Mouse (Mus musculus): ENCODE measurements at regions not wholly inside any gene's neighbourhood (a gene's known extent, or its start where the extent isn't known, plus 50 kb on each side); places are given as distances from the start of the nearest gene placed in this dataset.
A peak's percentile ranks its signal among the peaks of the same experiment; 100 is the strongest.

- H3K4me1 ChIP-seq (ENCODE audit: control insufficient read depth, insufficient read depth, low read length): no peaks in the 10 kb centered on the region
- H3K9ac ChIP-seq (ENCODE audit: low read length): no peak overlapping the region
- no peaks in the 10 kb centered on the region for H3K36me3 ChIP-seq (ENCODE audit: control insufficient read depth, insufficient read depth, low read length)
- no peaks in the 10 kb centered on the region for H3K27me3 ChIP-seq (ENCODE audit: control insufficient read depth, insufficient read depth, low read length)
- no peak for ATAC-seq (ENCODE audit: insufficient read depth, low FRiP score)
- H3K4me2 ChIP-seq (ENCODE audit: low read depth, low read length): no peak overlapping the region
- H3K27ac ChIP-seq (ENCODE audit: low read length): no peak overlapping the region
- no peak overlapping the region for H3K4me3 ChIP-seq (replicated peaks; ENCODE audit: low read length)
- 80% methylated on average over 1 of the region's 1 CpGs for WGBS
- no peaks in the 10 kb centered on the region for H3K9me3 ChIP-seq (replicated peaks; ENCODE audit: control insufficient read depth, low read length)
These were observed 172.5 kb downstream of the Tacr3 start for GRCm38 (mm10) chr3:135001270-135001669.

DNA sequence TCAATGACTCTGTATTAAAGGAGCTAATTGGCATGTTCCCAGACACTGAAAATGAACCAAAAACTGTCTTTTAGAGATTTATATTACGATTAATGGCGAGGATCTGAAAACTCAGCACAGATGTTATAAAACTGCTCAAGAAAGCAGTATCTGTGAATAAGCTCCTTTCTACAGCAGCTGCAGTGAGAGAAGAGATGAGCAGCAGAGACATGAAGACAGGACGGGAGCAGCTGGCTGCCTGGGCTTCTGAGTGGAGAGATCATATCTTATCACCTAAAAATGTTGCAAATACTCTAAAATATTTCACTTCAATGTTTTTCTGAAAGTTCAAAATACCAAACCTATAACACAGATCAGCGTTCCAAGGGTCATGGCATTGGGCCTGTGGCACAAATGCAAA is 187.0 kb downstream of the Tacr3 start:
- Histone ChIP-seq H3K9me3 (replicated peaks; ENCODE audit: control insufficient read depth, low read length) (no peaks in the 10 kb centered on the region), H3K4me2 (ENCODE audit: low read depth, low read length) (no peak overlapping the region), H3K27ac (ENCODE audit: low read length) (no peak overlapping the region), H3K27me3 (ENCODE audit: control insufficient read depth, insufficient read depth, low read length) (no peaks in the 10 kb centered on the region), H3K4me1 (ENCODE audit: control insufficient read depth, insufficient read depth, low read length) (no peaks in the 10 kb centered on the region), H3K36me3 (ENCODE audit: control insufficient read depth, insufficient read depth, low read length) (no peaks in the 10 kb centered on the region), H3K4me3 (replicated peaks; ENCODE audit: low read length) (no peak overlapping the region), H3K9ac (ENCODE audit: low read length) (no peak overlapping the region)
- 79% methylated on average over 4 of the region's 4 CpGs for WGBS
- ATAC-seq (ENCODE audit: insufficient read depth, low FRiP score): no peak

- no peaks in the 10 kb centered on the region for H3K9me3 ChIP-seq (replicated peaks; ENCODE audit: control insufficient read depth, low read length)
- H3K4me1 ChIP-seq (ENCODE audit: control insufficient read depth, insufficient read depth, low read length): no peaks in the 10 kb centered on the region
- no peak overlapping the region for H3K4me2 ChIP-seq (ENCODE audit: low read depth, low read length)
- no peak for ATAC-seq (ENCODE audit: insufficient read depth, low FRiP score)
- H3K4me3 ChIP-seq (replicated peaks; ENCODE audit: low read length): no peak overlapping the region
- no peak overlapping the region for H3K9ac ChIP-seq (ENCODE audit: low read length)
- no peaks in the 10 kb centered on the region for H3K36me3 ChIP-seq (ENCODE audit: control insufficient read depth, insufficient read depth, low read length)
- 35% methylated on average over 2 of the region's 2 CpGs for WGBS
- no peaks in the 10 kb centered on the region for H3K27me3 ChIP-seq (ENCODE audit: control insufficient read depth, insufficient read depth, low read length)
- no peak overlapping the region for H3K27ac ChIP-seq (ENCODE audit: low read length)
These were observed 188.0 kb upstream of the Cenpe start for GRCm38 (mm10) chr3:135024366-135024765.

DNA sequence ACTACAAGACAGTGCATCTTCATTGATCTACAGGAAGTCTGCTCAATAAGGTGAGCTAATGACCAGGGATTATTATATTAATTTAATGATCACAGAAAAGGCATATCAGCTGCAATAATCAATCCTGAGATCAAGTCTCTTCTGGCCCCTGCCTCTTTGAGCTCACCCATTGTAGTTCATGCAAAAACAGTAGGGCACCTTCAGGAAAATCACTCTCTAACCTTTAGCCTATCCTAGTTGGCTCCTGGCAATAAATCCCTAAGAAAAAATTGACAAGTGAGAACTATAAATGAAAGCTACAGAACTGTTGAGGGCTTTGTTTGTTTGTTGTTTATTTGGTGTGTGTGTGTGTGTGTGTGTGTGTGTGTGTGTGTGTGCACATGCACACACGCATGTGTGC is 187.5 kb upstream of the Cenpe start:
- Histone ChIP-seq H3K9ac (ENCODE audit: low read length) (no peak overlapping the region), H3K4me2 (ENCODE audit: low read depth, low read length) (no peak overlapping the region), H3K4me1 (ENCODE audit: control insufficient read depth, insufficient read depth, low read length) (no peaks in the 10 kb centered on the region), H3K36me3 (ENCODE audit: control insufficient read depth, insufficient read depth, low read length) (no peaks in the 10 kb centered on the region), H3K27ac (ENCODE audit: low read length) (no peak overlapping the region), H3K9me3 (replicated peaks; ENCODE audit: control insufficient read depth, low read length) (no peaks in the 10 kb centered on the region), H3K27me3 (ENCODE audit: control insufficient read depth, insufficient read depth, low read length) (no peaks in the 10 kb centered on the region), H3K4me3 (replicated peaks; ENCODE audit: low read length) (no peak overlapping the region)
- WGBS: 83% methylated on average over 1 of the region's 1 CpGs
- ATAC-seq (ENCODE audit: insufficient read depth, low FRiP score): no peak

DNA sequence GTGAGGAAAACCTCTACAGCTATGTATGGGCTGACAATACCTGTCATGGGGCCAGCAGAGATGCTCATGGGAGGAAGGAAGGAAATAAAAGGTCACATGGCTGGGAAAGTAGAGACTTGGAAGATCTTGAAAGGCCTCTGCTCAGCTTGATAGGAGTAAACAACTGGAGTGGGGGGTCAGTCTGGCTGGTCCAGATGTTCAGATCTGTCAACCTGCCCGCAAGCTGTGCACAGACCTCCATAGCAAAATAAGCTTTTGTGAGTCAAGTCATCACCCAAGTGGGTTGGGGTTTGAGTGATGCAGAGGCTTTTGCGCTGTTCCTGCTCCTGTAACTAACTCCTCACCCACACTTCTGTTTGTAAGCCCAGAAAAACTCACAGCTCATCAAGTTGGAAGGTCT is 179.9 kb upstream of the Cenpe start:
- Histone ChIP-seq H3K9ac (ENCODE audit: low read length) (no peak overlapping the region), H3K4me2 (ENCODE audit: low read depth, low read length) (no peak overlapping the region), H3K27ac (ENCODE audit: low read length) (no peak overlapping the region), H3K4me1 (ENCODE audit: control insufficient read depth, insufficient read depth, low read length) (no peaks in the 10 kb centered on the region), H3K4me3 (replicated peaks; ENCODE audit: low read length) (no peak overlapping the region), H3K27me3 (ENCODE audit: control insufficient read depth, insufficient read depth, low read length) (no peaks in the 10 kb centered on the region), H3K9me3 (replicated peaks; ENCODE audit: control insufficient read depth, low read length) (no peaks in the 10 kb centered on the region), H3K36me3 (ENCODE audit: control insufficient read depth, insufficient read depth, low read length) (no peaks in the 10 kb centered on the region)
- no peak for ATAC-seq (ENCODE audit: insufficient read depth, low FRiP score)
- 89% methylated on average over 2 of the region's 2 CpGs for WGBS

DNA sequence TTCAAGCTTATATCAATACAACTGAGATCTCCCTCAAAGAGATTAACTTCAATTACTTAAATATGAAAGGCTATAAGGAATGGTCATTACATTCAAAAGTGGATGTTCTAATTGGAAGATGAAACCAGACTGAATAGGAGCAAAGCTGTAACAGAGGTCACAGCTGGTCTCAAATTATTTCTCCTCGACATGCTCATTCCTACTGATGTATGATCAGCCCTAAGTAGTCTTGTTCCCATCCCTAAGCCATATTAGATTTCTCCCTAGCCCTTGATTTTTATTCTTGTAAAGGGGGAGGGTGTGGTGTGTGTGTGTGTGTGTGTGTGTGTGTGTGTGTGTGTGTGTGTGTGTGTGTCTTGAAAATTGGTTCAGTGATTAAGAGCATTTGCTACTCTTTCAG is 175.0 kb upstream of the Cenpe start:
- Histone ChIP-seq H3K36me3 (ENCODE audit: control insufficient read depth, insufficient read depth, low read length) (no peaks in the 10 kb centered on the region), H3K27ac (ENCODE audit: low read length) (no peak overlapping the region), H3K4me3 (replicated peaks; ENCODE audit: low read length) (no peak overlapping the region), H3K9me3 (replicated peaks; ENCODE audit: control insufficient read depth, low read length) (no peaks in the 10 kb centered on the region), H3K27me3 (ENCODE audit: control insufficient read depth, insufficient read depth, low read length) (no peaks in the 10 kb centered on the region), H3K9ac (ENCODE audit: low read length) (no peak overlapping the region), H3K4me2 (ENCODE audit: low read depth, low read length) (no peak overlapping the region), H3K4me1 (ENCODE audit: control insufficient read depth, insufficient read depth, low read length) (no peaks in the 10 kb centered on the region)
- no peak for ATAC-seq (ENCODE audit: insufficient read depth, low FRiP score)
- 59% methylated on average over 1 of the region's 1 CpGs for WGBS

GRCm38 (mm10) chr3:135042195-135042594 is 170.1 kb upstream of the Cenpe start:
- Histone ChIP-seq H3K4me2 (ENCODE audit: low read depth, low read length) (no peak overlapping the region), H3K4me3 (replicated peaks; ENCODE audit: low read length) (no peak overlapping the region), H3K36me3 (ENCODE audit: control insufficient read depth, insufficient read depth, low read length) (no peaks in the 10 kb centered on the region), H3K9me3 (replicated peaks; ENCODE audit: control insufficient read depth, low read length) (no peaks in the 10 kb centered on the region), H3K27ac (ENCODE audit: low read length) (no peak overlapping the region), H3K9ac (ENCODE audit: low read length) (no peak overlapping the region), H3K4me1 (ENCODE audit: control insufficient read depth, insufficient read depth, low read length) (no peaks in the 10 kb centered on the region), H3K27me3 (ENCODE audit: control insufficient read depth, insufficient read depth, low read length) (no peaks in the 10 kb centered on the region)
- ATAC-seq (ENCODE audit: insufficient read depth, low FRiP score): 0 out of 2 replicates have a peak, but pooled peaks have one; percentile 50
- WGBS: 30% methylated on average over 4 of the region's 4 CpGs

GRCm38 (mm10) chr3:135045769-135046277 is 166.5 kb upstream of the Cenpe start:
- H3K9ac ChIP-seq (ENCODE audit: low read length): no peak overlapping the region
- no peaks in the 10 kb centered on the region for H3K4me1 ChIP-seq (ENCODE audit: control insufficient read depth, insufficient read depth, low read length)
- no peak overlapping the region for H3K4me3 ChIP-seq (replicated peaks; ENCODE audit: low read length)
- no peaks in the 10 kb centered on the region for H3K27me3 ChIP-seq (ENCODE audit: control insufficient read depth, insufficient read depth, low read length)
- no peaks in the 10 kb centered on the region for H3K36me3 ChIP-seq (ENCODE audit: control insufficient read depth, insufficient read depth, low read length)
- 40% methylated on average over 3 of the region's 3 CpGs for WGBS
- no peak overlapping the region for H3K27ac ChIP-seq (ENCODE audit: low read length)
- ATAC-seq (ENCODE audit: insufficient read depth, low FRiP score): no peak
- no peaks in the 10 kb centered on the region for H3K9me3 ChIP-seq (replicated peaks; ENCODE audit: control insufficient read depth, low read length)
- H3K4me2 ChIP-seq (ENCODE audit: low read depth, low read length): no peak overlapping the region

DNA sequence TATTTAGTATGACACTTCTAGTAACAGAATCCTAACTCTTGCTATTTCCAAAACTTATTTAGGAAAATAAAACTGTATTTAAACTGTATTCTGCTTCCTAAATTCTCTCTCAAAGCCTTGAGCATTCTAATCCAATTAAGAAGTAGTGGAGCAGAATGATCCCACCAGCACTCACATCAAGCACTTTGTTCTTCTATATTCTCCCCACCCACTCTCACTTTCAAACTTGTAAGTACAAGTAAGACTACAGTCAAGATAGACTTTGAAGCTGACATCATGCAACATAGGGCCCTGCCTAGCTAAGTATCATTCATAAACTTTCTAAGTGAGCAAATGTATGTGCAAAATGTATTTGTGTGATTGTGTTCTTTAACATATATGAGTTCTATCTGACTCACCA is 120.8 kb upstream of the Cenpe start:
- Histone ChIP-seq H3K4me2 (ENCODE audit: low read depth, low read length) (no peak overlapping the region), H3K27ac (ENCODE audit: low read length) (no peak overlapping the region), H3K36me3 (ENCODE audit: control insufficient read depth, insufficient read depth, low read length) (no peaks in the 10 kb centered on the region), H3K9me3 (replicated peaks; ENCODE audit: control insufficient read depth, low read length) (peaks cover 11% of the 10 kb centered on the region; the same call in 1 of the 2 replicates), H3K4me3 (replicated peaks; ENCODE audit: low read length) (no peak overlapping the region), H3K4me1 (ENCODE audit: control insufficient read depth, insufficient read depth, low read length) (no peaks in the 10 kb centered on the region), H3K9ac (ENCODE audit: low read length) (no peak overlapping the region), H3K27me3 (ENCODE audit: control insufficient read depth, insufficient read depth, low read length) (no peaks in the 10 kb centered on the region)
- ATAC-seq (ENCODE audit: insufficient read depth, low FRiP score): no peak
